Mouse (Mus musculus): ENCODE measurements at regions not wholly inside any gene's neighbourhood (a gene's known extent, or its start where the extent isn't known, plus 50 kb on each side); places are given as distances from the start of the nearest gene placed in this dataset.

GRCm38 (mm10) chr12:45442474-45442873 is 368.0 kb upstream of the Stxbp6 start:
- DNase-seq (ENCODE audit: extremely low spot score, low spot score): no peak

- DNase-seq (ENCODE audit: extremely low spot score, low spot score): no peak
These were observed 365.2 kb upstream of the Stxbp6 start for GRCm38 (mm10) chr12:45439745-45440144.

- DNase-seq (ENCODE audit: extremely low spot score, low spot score): no peak
These were observed 362.8 kb upstream of the Stxbp6 start for GRCm38 (mm10) chr12:45437271-45437670.

- DNase-seq (ENCODE audit: extremely low spot score, low spot score): no peak
These were observed 324.9 kb upstream of the Stxbp6 start for GRCm38 (mm10) chr12:45399436-45399835.

GRCm38 (mm10) chr12:45384864-45385263 is 310.4 kb upstream of the Stxbp6 start:
- no peak for DNase-seq (ENCODE audit: extremely low spot score, low spot score)
